In the genomic region with DNA sequence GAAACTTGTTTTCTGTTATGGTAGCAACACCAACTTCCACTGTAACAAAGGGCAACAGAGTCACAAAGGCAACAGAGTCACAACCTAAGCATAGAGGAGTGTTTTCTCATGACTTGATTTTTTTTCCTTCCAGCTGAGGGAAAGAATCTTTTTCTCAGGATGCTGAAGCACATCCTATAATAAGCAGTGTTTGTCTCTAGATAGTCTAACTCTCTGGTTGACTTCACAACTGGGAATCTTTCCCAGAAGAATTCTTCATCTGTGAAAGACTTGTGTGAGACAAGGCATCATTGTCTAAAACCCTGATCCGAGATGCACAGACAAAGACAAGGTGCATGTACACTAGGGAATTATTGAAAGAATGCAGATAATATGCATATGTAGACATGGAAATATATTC, we compare ENCODE assay signal across 16 mouse cellular contexts.
"Had no signal": no experiment of that assay in that cellular context is flagged by ENCODE, and none has a peak within 500 bp of the region (broad histone marks: within the 10 kb centered on the region; RNA-seq: fewer than 3 reads in every experiment).

No protein-coding gene starts in this region.

- ATAC-seq: hindbrain, embryonic 16.5 days; inflammation-experienced regulatory T-cells, adult 6 months; intestine, embryonic 15.5 days; intestine, postnatal 0 days had no signal

- DNase-seq: gastrocnemius, adult 2 months; gastrocnemius, postnatal 10 days; gastrocnemius, postnatal 25 days; heart, adult 18-20 months; heart, postnatal 10 days; heart, postnatal 4 days; kidney, adult 18-20 months; kidney, adult 8-10 months; kidney, postnatal 25 days; kidney, postnatal 4 days; liver; liver, embryonic 13.5 days had no signal
